Mouse (Mus musculus): Measurements from ENCODE around the gene Tiam2.
"Not testable (repeated sequence)": the region's sequence is repeated elsewhere in the genome, so short reads cannot be mapped to it uniquely, and the experiment has no call there.

The Tiam2 gene

DNA sequence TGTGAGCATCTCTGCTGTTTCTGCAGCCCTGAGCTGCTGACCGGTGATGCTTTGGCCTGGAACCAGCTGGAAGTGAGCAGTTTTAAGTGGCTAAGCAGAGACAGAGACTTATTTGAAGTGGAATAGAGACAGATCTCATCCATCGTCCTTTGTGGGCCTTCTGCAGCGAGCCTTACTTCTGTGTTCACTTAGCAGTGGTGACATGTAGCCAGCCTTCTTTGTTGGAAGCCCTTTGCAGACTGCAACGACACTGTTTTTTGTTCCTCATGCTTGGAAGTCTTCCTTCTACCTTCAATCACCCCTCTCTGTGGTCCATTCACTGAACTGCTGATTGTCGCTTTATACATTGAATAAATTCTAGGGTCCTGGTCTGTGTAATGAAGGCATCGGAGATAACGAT, 18.5 kb downstream of the Tiam2 start:
- DNase-seq = no peak

DNA sequence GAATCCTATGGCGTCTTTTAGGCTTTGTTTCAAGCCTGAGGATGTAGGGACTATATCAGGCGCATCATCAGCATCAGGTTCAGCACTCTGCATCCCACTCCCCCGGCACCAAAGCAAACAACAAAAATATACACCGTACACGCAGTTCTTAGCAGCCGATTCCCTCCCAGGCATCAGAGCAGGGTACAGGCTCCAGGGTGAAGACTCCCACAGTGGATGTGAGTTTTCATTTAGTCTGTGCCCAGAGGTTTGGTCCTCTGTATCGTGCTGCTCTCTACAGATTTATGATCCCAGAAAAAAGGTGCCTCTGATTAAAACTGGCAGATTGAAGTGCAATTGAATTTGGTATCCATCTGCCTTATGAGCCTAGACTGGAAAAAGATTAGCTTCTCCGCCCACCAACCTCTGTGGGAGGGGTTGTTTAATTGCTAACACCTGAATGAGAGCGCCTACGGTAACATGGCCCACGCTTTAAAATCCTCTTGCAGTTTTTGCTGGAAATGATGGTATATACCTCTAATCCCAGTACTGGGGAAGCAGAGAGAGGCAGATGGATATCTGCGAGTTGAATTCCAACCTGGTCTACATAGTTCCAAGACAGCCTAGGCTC, 19.0 kb downstream of the Tiam2 start:
- no peak for DNase-seq

DNA sequence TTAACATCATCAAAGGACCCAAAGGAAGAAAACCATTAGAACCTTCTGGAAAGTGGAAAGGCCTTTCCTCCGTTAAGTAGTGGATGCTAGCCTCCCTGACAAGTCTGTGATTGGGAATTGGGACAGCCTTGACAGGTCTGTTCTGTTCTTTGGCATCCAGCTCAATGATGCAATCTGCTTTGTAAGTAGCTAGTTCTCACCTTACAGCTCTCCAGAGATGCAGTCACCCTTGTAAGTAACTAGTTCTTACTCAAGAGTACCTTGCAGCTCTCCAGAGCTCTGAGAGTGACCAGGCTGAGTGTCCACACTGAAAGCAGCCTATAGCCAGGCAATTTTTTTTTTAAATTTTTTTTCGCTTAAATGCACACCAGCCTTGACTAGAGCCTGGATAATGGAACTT, 21.4 kb downstream of the Tiam2 start:
- DNase-seq = no peak

DNA sequence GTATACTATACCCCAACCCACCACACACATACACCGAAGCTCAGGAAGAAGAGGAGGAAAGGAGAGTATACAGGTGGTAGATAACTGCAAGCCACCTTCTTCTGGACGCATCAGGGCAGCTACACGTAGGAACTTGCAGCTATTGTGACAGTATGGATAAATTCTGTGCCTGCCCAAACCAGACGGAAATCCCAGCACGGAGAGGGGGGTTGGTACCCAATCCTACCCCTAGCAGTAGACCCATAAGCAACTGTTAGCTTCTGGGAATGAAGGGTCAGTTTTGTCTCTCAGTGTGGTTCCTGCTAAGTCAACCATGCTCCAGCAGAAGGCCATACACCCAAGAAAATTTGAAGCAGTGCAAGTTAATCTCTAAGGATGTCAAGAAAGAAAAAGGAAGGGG, 23.0 kb downstream of the Tiam2 start:
- no peak for DNase-seq

DNA sequence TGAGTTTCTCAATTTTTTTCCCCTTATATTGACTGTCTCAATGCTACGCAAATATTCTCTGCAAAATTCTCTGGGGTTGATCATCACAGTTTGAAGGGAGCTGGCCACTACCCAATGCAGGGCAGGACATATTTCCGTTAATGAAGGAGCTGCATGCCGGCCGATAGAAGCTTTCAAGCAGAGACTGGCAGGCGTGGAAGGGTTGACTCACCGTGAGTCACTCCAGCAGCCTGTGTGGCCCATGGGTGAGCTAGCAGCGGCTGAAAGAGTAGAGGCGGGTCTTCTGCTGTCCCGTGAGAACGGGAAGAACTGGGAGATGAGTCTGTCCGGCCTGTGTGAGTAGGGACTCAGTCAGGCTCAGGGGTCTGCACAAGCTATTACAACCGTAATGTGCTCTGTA, 23.6 kb downstream of the Tiam2 start:
- no peak for DNase-seq

DNA sequence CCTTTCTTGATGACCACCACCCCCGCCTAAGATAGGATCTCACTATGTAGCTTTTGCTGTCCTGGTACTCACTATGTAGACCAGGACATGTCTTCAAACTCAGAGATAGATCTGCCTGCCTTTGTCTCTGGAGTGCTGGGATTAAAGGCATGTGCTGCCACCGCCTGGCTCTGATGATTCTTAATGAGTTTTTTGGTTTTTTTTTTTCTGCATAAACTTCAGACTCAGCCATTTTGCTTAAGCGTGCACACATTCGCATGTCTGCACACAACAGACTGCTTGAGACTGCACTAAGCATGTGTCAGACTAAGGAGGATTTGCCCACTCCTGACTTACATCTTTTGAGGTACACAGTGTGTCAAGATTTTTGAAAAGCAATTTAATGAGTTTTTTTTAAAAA, 24.0 kb downstream of the Tiam2 start:
- no peak for DNase-seq

DNA sequence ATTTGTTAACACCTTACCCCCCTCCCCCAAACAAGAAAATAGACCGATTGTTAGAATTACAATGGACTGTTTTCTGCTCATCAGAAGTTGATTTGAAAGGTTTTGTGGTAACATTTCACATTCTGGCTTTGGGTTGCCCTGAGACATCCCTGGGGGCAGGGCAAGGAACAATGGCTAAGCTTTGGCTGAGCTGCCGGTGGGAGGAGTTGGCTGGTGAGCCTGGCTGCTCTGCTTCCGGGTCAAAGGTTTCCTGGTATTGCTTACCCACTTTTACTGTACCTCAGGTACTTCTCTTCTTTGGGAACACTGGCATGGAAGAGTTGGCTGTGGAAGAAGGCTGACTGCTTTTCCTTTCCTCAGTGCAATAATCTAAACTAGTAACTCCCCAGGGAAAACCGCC, 25.3 kb downstream of the Tiam2 start:
- no peak for DNase-seq

DNA sequence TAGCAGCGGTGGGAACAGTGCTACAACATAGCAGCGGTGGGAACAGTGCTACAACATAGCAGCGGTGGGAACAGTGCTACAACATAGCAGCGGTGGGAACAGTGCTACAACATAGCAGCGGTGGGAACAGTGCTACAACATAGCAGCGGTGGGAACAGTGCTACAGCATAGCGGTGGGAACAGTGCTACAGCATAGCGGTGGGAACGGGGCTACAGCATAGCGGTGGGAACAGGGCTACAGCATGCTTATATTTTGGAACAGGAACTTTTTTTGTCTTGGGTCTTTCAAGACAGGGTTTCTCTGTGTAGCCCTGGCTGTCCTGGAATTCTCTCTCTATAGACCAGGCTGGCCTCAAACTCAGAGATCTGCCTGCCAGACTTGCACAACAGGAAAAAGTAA, 26.8 kb downstream of the Tiam2 start:
- not testable (repeated sequence) for DNase-seq

DNA sequence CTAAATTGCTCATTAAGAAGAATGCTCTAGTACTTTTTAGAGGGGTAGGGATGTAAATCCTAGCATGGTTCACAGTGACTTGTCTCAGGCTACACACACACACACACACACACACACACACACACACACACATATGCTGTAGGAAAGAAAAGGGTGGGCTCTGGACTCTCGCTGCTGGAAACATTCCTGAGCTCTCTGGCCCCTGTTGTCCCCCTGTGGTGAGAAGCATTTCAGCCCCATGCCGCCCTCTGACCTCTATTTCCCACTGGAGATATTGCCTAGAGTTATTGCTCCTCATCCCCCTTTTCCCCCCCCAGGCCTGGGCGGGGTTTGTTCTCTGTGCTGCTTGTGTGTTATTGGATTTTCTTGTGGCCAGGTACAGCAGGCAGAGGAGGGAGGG, 28.5 kb downstream of the Tiam2 start:
- no peak for DNase-seq

DNA sequence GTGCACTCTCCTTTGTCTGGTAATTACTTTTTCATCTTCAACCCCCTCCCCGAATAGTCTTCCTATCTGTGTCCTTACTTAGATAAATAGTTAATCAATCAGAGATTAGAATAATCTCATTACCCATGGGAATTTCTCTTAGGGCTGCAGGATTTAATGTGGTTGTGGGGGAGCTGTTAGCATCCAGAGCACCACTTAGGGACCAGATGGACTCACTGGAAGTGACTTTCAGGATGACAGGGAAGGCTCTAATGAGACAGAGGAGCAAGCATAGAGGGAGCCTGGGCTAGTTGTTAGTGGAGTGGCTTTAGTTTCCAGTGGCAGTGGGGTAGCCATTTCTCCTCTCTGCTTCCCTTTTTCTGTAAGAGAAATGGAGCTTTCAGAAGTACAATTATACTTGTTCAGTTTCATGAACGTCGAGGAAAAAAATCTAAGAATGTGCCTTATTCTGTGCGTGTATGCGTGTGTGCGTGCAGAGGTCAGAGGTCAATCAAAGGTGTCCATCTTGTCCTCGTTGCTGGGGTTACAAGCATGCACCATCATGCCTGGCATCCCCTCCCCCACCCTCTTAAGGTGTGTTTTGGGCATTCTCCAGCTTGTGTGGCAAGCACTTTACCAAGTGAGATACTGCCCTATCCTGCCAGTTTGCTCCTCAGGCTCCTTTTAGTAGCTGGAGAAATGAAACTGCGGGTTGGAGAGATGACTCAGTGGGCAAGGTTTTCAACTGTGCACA, 30.4 kb downstream of the Tiam2 start:
- no peak for DNase-seq

DNA sequence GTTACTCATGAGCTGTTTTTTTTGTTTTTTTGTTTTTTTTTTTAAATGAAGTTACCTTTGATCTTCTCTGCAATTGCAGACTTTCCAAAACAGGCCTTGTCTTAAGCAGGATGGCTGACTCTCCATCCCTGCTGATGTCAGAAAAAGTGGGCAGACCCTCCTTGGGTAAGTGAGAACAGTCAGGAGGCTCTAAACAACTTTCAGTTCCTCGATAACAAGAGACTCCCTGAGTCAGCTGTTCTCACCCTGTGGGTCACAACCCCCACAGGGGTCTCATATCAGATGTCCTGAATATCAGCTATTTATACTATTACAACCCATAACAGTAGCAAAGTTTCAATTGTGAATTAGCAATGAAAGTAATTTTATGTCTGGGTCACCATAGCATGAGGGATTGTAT, 33.9 kb downstream of the Tiam2 start:
- no peak for DNase-seq

DNA sequence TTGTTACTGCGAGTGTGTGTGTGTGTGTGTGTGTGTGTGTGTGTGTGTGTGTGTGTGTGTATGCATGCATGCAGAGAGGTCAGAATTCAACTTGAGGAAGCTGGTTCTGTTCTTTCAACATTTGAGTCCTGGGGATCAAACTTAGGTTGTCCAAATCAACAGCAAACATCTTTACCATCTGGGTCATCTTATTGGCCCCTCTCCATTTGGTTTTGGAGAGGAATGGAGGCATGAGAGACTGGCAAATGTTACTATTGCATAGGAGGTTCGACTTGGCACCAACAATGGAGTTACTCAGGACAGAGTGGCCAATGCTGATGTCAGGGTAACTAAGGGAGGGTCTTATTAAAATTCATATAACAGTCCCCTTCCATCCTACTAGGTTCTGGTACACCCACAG, 35.4 kb downstream of the Tiam2 start:
- no peak for DNase-seq

DNA sequence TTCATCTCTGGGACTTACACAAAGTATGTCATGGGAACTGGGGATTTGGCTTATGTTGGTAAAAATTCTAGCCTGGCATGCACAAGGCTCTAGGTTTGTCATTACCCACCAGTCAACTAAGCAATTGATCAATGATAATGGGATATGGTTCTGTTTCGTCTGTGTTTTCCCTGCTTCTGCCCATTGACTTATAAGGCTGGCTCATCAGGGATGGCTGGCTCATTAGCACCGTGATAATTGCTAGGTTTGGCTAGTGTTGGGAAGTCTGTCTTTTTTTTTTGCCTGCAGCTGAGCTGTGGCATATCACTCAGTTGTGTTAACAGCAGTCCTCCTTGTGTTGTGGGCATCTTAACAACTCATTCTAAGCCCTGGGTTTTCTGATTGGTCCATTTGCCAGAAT, 36.8 kb downstream of the Tiam2 start:
- DNase-seq = no peak

DNA sequence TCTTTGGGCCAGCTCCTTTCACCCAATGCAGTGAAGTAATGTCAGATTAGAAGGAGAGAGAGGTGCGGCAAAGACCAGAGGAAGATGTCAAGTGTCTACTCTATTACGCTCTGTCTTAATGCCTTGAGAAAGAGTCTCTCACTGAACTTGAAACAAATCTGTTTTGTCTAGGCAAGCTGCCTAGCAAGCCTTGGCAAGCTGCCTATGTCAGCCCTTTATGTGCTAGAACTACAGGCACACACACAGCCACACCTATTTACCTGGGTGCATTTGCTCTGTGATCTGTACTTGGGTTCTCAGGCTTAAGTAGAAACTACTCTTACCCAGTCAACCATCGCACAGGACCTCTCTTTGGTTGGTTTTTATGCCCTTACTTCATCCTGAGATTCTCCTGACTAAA, 40.4 kb downstream of the Tiam2 start:
- DNase-seq = no peak

DNA sequence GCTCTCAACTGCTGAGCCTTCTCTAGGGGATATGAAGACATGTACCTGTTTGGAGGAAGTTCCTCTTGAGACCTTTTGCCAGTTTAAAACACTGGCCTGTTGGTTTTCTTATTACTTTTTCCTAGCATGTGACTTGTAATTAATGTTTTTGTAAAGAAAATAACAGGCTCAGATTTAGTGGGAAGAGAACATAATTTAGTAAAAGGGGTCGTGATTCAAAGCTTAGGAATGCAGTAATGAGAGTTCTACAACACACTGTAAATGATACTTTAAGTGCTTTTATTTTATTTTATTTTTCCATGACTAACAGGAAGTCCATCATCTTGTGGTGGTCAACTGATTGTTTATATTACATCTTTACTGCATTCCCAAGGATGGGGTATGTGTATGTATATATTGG, 42.0 kb downstream of the Tiam2 start:
- DNase-seq = no peak

DNA sequence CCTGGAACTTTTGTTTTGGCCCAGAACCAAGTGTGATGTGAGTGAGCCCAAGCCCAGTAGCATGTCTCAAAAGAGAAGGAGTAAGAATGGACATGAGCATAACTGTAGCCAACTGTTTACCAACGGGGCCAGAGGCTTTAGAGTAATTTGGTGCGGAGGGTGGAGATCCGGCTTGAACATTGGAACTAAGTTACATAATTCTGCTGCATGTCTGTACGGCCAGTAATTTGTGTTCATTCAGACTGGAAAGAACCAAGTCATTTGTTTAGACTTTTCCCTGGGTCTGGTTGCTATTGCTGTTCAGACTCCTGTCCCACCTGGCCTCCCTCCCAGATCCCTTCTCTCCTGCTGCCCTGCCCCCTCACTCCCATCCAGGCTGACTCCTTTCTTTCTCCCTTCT, 43.3 kb downstream of the Tiam2 start:
- no peak for DNase-seq

DNA sequence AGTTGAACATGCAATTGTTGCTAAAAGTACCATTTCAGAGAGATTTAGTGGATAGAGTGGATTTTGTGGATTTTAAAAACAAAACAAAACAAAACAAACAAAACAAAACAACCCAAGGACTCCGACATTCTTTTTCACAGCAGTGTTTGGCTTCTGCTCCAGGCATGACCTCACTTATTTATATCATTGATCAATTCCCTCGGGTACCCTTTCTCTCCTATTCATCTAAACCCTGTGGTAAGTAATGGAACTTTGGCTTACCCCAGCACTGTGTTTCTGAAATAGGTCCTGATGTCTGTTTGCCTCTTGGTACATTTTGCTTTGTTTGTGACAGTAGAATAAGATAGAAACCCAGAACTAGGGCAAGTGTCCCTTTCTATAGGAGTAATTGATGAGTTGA, 52.2 kb downstream of the Tiam2 start:
- no peak for DNase-seq

DNA sequence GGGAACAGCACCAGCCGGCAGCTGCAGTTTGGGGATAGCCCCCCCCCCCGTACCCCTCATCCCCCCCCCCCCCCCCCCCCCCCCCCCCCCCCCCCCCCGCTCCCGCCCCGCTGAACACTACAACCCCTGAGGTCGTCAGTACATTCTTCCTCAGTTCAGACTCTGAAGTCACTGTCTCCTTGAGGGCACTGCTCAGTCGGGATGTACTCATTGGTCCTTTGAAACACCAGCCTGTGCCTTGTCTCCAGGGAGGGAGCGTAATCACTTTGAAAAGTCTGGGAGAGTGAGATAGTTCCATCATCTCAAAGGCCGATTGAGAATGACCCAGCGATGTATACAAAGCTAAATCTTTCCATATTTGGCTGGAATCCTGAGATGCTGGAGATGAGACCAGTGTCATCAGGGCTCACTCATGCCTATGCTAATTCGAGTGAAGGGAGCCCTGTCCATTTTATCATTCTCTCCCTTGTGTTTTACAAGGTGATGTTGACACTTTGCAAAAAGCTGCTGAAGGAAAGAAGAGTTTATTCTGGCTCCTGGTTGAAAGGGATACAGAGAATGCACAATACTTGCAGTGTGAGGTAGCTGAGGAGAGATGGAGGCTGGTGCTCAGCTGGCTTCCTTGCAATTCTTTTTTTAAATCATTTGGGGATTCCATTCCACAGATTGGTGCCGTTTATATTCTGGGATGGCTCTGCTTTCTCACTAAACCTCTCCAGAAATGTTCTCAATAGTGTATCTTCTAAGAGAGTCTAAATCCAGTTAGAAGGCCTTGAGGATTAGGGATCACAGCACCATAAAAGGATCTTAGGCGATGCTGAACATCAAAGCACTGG, 53.6 kb downstream of the Tiam2 start:
- no peak for DNase-seq

DNA sequence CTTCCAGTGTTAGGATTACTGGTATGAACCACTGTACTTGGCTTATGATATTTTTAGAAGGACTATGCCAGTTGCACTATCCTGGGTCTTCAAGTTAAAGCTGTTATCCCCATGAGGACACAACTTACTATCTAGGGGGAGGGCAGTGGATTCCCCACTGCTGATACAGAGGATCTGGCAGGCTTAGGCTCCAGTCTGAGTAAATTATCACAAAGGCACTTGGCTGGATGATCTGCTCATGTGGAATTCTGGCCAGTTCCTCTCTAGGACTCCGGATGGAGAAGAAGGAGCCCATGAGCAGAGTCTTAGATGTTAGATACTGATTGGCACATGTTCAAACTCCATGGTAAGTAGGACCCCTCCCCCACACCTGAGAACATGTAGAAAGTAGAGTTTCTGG, 59.0 kb downstream of the Tiam2 start:
- no peak for DNase-seq

DNA sequence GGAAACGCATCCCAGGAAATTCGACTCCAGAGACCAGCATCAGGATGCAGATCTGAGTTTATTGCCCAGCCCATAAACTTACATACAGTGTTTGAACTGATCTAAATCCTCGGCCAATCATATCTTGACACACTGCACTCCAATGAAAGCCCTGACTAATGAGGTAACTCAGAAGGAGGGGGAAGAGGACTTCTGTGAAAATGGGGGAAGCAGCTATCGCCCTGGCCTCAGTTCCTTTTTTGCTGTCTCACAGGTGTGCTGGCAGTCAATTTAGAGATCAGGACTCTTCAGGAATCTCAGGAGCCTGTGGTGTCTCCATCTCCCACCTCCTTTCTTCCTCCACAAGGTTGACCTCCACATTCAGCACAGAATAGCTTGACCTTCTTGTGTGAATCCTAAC, 61.4 kb downstream of the Tiam2 start:
- DNase-seq = no peak

DNA sequence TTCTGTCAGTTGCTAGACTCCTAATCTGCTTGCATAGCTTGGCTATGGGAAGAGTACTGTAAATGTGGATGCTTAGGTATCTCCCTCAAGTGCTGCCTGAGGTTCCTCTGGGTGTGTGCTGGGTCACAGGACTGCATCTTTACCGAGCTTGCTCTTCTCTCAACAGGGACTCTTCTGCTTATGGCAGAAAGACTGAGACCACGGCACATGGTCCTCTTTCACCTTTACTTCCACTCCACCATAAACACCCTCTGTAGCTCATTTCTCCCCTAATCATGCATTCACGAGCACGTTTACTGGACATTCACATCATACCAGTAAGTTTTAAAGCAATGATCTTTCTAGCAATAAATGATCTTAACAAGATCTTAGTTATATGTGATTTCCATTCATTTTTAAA, 63.4 kb downstream of the Tiam2 start:
- DNase-seq = no peak

DNA sequence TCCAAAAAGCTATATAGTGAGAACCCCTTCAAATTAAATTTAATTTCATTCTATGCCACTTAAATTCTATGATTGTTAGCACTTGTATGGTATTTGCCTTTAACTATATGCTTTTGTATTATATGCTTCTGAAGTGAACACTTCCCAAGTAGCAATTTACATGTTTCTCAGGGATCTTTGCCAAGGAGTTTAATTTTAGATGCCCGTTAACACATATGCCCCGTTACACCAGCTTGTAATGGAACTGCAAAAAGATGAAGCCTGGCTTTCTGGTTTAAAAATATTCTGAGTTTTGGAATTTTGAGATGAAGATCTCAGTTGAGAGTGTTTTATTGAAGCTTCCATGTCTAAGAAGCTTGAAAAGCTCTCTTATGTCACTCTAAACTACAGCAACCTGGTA, 67.6 kb downstream of the Tiam2 start:
- DNase-seq = no peak

DNA sequence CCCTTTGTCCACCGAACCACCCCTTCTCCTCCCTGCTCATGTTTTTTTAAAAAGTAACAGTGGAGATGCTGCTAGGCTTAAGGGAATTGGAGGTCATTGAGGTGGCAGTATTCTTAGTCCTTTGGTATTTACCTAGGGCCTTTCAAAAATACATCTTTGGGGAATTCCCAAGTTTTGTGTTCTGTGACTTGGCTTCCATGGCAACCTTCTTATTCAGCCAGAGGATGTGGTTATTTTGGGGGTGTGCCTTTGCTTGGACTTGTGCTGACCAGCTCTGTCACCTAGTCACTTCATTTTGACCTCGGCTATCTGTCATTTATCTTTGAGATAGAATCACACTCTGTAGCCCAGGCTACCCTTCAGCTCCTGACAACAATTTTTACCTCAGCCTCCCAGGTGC, 68.6 kb downstream of the Tiam2 start:
- no peak for DNase-seq

DNA sequence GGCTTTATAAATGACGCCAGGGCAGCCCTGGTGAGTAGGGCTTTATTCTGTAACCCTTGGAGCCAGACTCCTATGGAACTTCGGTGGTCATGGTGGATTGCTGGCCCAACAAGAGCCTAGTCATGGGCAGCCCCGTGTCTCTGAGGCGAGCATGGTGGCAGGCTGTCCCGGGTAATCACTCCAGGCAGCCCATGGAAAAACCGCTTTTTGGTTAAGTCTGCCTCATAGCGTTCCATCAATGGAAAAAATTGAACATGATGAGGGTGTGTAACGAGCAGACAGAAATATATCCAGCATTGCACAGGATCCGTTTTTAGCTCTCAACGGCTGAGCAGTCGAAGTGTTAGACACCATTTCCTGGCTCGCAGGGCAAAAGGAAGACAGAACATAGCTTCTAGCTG, 70.5 kb downstream of the Tiam2 start:
- no peak for DNase-seq

All from cerebellum, adult 9-11 months (tissue).